Mouse (Mus musculus) gastrocnemius, adult 8-10 months (tissue): ENCODE measurements at regions not wholly inside any gene's neighbourhood (a gene's known extent, or its start where the extent isn't known, plus 50 kb on each side); places are given as distances from the start of the nearest gene placed in this dataset.

Source experiments
- DNase-seq, 2 experiments: peaks; one replicate each; pipeline ENCODE4 v3.0.0; 2022; ENCODE audit warnings: low spot score in 2 of 2

DNA sequence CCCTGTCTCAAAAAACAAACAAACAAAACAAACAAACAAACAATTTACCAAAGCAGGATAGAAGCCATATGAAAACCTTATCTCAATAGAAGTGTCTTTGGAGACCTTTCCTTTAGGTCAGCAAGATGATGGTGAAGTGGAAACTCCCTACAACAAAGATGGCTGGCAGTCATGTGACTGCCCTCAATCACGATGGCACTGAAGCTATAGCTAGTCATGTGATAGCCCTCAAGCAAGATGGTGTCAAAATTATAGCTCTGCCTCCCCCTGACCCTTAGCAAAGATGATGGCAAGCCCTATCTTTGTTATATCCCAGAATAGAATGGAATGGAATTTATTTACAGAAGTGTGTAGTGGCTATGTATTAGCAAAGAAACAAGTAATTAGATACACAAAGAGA, 423.2 kb downstream of the 1810013L24Rik start:
- no peak for DNase-seq

GRCm38 (mm10) chr16:9255351-9255750, 425.5 kb downstream of the 1810013L24Rik start:
- no peak for DNase-seq

GRCm38 (mm10) chr16:9260966-9261365, 431.1 kb downstream of the 1810013L24Rik start:
- DNase-seq: no peak

DNA sequence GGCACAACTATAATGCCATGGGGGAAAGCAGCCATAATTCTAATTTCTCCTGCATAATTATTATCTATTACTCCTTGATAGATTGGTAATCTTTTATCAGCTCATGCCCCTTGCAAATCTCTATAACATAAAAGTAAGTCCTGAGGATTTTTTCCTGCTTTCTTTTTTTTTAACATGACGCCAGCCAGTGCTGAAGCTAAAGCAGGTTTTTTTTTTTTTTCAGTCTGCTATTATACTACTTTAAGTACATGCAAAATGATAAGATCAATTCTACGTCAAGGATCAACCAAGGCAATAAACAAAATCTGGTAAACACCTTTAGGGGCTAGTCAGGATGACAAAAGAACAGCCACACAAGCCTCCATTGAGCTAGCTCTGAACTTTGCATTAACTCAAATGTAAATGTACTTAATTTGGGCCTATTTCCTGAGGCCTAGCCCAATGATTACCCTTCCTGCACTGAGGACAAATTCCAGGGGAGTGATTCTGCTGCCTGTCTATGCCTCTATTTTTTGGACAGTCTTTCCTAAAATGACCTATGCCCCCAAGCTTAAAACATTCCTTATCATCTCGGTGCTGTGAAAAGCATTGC, 434.8 kb downstream of the 1810013L24Rik start:
- no peak for DNase-seq

GRCm38 (mm10) chr16:9267204-9267603, 437.3 kb downstream of the 1810013L24Rik start:
- DNase-seq: no peak

GRCm38 (mm10) chr16:9270099-9270498, 440.2 kb downstream of the 1810013L24Rik start:
- no peak for DNase-seq

GRCm38 (mm10) chr16:9270671-9271070, 440.8 kb downstream of the 1810013L24Rik start:
- DNase-seq: no peak

GRCm38 (mm10) chr16:9273751-9274300, 443.9 kb downstream of the 1810013L24Rik start:
- DNase-seq: no peak

GRCm38 (mm10) chr16:9274583-9275100, 444.7 kb downstream of the 1810013L24Rik start:
- no peak for DNase-seq

GRCm38 (mm10) chr16:9275426-9275825, 445.5 kb downstream of the 1810013L24Rik start:
- no peak for DNase-seq

DNA sequence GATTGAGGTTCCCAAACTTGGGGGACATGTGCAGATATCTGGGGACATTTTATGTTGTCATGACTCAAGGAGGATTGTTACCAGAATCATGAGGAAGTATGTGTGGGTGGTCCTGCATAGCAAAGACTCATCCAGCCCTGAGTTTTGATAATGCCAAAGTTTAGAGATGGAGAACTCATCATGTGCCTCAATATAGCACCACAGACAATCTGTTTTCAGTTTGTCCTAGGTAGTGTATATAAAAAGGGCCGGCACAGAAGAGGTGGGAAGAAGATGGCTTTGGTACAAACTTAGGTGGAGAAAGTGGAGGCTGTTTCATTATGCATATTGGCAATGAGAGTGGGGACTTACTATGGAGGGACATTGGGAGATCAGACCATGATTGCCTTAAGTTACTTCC, 447.2 kb downstream of the 1810013L24Rik start:
- no peak for DNase-seq

GRCm38 (mm10) chr16:9279726-9280125, 449.8 kb downstream of the 1810013L24Rik start:
- no peak for DNase-seq

- no peak for DNase-seq
These were observed 450.5 kb downstream of the 1810013L24Rik start for GRCm38 (mm10) chr16:9280431-9280830.

- DNase-seq: no peak
These were observed 451.0 kb downstream of the 1810013L24Rik start for GRCm38 (mm10) chr16:9280931-9281330.

DNA sequence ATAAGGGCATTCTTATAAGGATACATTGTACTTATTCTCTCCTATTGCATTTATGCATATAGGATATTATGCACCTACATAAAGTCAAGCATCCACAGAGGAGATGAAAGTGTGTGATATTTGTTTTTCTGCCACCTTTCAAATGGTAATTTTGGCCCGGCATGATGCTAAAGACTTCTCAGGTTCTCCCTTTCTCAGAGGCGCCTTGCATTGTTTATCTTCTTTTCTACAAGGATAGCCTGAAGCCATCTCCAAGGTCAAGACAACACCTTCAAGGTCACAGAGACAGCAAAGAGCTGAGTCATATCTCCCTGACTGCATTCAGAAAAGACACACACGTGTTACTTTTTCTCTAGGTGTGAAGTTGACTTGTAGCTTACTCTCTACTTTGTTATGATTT, 454.5 kb downstream of the 1810013L24Rik start:
- DNase-seq: no peak

GRCm38 (mm10) chr16:9285921-9286320, 456.0 kb downstream of the 1810013L24Rik start:
- no peak for DNase-seq

- DNase-seq: no peak
These were observed 457.7 kb downstream of the 1810013L24Rik start for GRCm38 (mm10) chr16:9287557-9287956.

DNA sequence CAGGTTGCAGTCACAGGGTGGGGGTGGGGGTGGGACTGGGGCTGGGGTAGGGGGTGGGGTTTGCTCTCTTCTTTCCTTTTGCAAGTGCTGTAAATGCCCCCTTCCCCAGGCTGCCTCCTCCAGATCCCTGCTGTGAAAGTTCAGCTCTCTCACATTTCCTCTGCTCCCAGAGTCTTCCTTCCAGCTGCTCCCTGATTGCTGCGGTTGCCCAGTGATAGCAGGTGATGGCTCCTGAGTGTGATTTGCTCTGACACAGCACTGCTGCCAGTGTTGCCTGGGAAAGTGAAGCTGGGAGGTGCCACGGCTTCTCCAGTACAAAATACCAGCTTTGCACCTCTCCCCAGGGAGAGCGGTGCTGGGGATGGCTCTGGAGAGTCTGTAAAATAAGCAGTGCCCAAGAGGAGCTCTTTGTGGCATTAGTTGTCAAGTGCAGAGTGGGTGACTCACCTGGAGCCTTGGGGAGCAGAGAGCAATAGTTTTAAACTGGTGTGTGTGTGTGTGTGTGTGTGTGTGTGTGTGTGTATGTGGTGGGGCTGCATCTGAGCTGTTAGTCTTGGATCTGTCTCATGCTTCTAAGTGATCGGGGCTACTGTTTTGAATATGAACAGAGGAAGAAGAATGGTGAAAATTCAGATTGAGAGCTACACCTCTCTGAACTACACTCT, 461.6 kb downstream of the 1810013L24Rik start:
- DNase-seq: no peak

- DNase-seq: no peak
These were observed 473.2 kb downstream of the 1810013L24Rik start for GRCm38 (mm10) chr16:9303134-9303533.

- DNase-seq: no peak
These were observed 474.2 kb downstream of the 1810013L24Rik start for GRCm38 (mm10) chr16:9304079-9304478.

GRCm38 (mm10) chr16:9310744-9311143, 480.8 kb downstream of the 1810013L24Rik start:
- DNase-seq: no peak

- DNase-seq: no peak
These were observed 505.7 kb downstream of the 1810013L24Rik start for GRCm38 (mm10) chr16:9335626-9336025.

DNA sequence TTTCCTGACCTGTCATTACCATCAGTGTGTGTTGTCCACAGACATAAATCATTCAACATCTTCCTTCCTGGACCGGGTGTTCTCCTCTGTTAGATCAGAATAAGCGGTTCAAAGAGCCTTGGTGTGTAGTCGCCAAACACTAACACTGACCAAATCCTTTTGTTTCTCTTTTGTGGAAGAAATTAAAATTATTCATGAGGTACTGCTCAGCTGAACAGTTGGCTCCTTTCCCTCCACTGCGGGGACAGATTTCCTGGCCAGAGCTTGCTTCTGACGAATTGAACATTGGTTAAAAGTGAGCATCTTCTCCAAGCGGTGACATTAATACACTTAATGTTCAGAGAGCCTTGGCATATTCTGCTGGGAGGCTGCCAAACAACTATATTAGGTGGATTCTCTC, 506.2 kb downstream of the 1810013L24Rik start:
- no peak for DNase-seq
